Mouse (Mus musculus) adrenal gland, adult 8-10 months (tissue): ENCODE data around the gene Pik3cd. TPM values are rescaled to one million over a fixed set of nuclear protein-coding genes. Genes with fewer than 3 reads are reported as not detected.

Experiments used
- DNase-seq: peaks from one replicate; pipeline ENCODE4 v3.0.0; 2022
- total RNA-seq, 4 experiments: library from RNA; stranded (reverse); gene quantifications; 2 replicates each; pipeline ENCODE4 v1.2.4; 2022

Pik3cd gene
- total RNA-seq, 4 experiments from 2014 or later = 4.8 to 9.3 (median 7.0) TPM

GRCm38 (mm10) chr4:149724916-149725470 is 22.6 kb upstream of the Pik3cd start:
- DNase-seq = no peak

- no peak for DNase-seq
Measured at GRCm38 (mm10) chr4:149723855-149724731, 21.7 kb upstream of the Pik3cd start.

- DNase-seq = no peak
Measured at GRCm38 (mm10) chr4:149723021-149723390, 20.6 kb upstream of the Pik3cd start.

GRCm38 (mm10) chr4:149722104-149723020 is 20.0 kb upstream of the Pik3cd start:
- no peak for DNase-seq

- DNase-seq = no peak
Measured at GRCm38 (mm10) chr4:149721163-149721562, 18.8 kb upstream of the Pik3cd start.

GRCm38 (mm10) chr4:149719686-149720085 is 17.3 kb upstream of the Pik3cd start:
- no peak for DNase-seq

GRCm38 (mm10) chr4:149714542-149714941 is 12.2 kb upstream of the Pik3cd start:
- no peak for DNase-seq

- DNase-seq = no peak
Measured at GRCm38 (mm10) chr4:149711955-149712354, 9.6 kb upstream of the Pik3cd start.

GRCm38 (mm10) chr4:149711485-149711884 is 9.1 kb upstream of the Pik3cd start:
- DNase-seq = no peak

GRCm38 (mm10) chr4:149710510-149710909 is 8.1 kb upstream of the Pik3cd start:
- peak; percentile 55 for DNase-seq

- no peak for DNase-seq
Measured at GRCm38 (mm10) chr4:149705941-149706340, 3.6 kb upstream of the Pik3cd start.

GRCm38 (mm10) chr4:149705298-149705697 is 2.9 kb upstream of the Pik3cd start:
- DNase-seq = no peak

- DNase-seq = no peak
Measured at GRCm38 (mm10) chr4:149701426-149702209, 753 bp downstream of the Pik3cd start.

- no peak for DNase-seq
Measured at GRCm38 (mm10) chr4:149699953-149700352, 2.4 kb downstream of the Pik3cd start.

- DNase-seq = no peak
Measured at GRCm38 (mm10) chr4:149698197-149698821, 4.1 kb downstream of the Pik3cd start.

- no peak for DNase-seq
Measured at GRCm38 (mm10) chr4:149697506-149698196, 4.7 kb downstream of the Pik3cd start.

GRCm38 (mm10) chr4:149696189-149696971 is 6.0 kb downstream of the Pik3cd start:
- no peak for DNase-seq

GRCm38 (mm10) chr4:149691368-149691767 is 11.0 kb downstream of the Pik3cd start:
- no peak for DNase-seq

GRCm38 (mm10) chr4:149690828-149691280 is 11.5 kb downstream of the Pik3cd start:
- no peak for DNase-seq
